Mouse (Mus musculus): ENCODE data around the gene Nr1i3.
A peak's percentile ranks its signal among the peaks of the same experiment; 100 is the strongest.

The Nr1i3 gene

DNA sequence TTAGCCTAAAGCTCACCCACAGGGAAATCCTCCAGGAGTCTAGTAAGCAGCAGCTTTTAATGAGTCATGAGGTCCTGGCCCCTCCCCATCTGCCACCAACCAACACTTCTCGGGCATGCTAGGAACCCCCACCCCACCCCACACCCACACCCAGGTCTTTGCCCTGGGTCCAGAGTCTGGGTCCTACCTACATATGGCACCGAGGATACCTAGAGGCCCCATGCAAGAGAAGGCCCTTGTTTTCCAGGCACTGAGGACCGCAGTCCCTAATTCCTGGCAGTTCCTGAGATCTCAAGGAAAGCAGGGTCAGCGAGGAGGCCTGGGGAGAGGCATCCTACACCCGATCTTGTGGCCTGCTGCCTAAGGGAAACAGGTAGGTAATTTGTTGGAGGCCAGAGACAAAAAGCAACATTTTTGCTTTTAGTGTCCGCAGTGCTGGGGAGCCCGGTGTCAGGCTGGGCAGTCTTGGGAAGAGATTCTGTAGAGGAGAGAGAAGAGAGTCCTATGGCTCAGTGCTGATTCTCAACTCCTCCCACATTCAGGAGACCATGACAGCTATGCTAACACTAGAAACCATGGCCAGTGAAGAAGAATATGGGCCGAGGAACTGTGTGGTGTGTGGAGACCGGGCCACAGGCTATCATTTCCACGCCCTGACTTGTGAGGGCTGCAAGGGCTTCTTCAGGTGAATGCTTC is at the start of gene Nr1i3:
TSS of gene Nr1i3 (plus strand) at position 170 of the 696 bp plus-strand sequence.
- DNase-seq (ENCODE audit: low spot score in 2 of 2): no peak

DNA sequence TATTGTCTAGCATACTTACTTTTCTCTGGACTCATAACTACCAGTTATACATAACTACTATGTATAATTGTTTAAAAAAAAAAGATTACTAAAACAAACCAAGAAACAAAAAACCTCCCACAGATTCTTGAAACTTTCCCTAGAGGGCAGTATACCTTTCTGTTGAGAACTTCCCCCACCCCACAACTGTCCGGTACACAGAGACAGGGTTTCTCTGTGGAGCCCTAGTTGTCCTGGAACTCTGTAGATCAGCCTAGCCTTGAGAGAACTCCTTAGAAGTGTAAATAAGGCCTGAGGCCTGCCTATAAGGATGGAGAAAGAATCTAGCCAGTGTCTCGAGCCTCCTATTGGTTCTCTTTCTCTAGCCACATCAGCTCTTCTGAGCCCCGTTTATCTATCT is 49.5 kb upstream of the Nr1i3 start:
- DNase-seq (ENCODE audit: low spot score in 2 of 2): no peak

DNA sequence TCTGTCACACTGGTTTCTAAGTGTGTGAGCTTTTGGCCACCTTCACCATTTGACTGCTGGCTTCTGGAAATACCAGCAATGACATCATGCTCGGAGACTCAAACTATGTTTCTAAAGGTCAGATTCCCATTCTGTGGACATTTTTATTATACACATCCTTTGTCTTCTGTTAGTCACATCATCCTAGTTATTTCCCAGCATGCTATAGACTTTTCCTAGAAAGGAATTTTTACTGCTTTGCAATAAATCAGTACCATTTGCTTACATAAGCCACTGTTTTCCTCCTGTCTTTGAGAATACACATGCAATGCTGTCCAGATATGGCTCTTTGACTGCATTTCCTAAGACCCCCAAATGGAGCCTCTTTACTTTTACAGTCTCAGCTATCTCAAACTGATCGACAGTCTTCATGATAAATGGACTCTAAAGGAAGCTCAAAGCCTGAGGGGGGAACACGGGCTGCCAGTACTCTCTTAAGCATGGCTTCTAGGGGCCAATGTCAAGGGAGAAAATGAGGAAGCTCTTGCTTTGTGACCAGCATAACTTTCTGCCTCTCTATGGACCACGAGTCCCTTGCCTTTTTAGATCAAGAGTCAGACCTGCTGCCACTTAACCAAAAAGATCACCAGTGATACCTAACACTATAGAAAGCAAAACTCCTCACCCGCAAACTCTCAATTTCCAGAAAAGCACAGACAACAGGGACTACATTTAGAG is 48.0 kb upstream of the Nr1i3 start:
- DNase-seq (ENCODE audit: low spot score in 2 of 2): no peak

- no peak for DNase-seq (ENCODE audit: low spot score in 2 of 2)
Measured at GRCm38 (mm10) chr1:171168906-171169305, 44.9 kb upstream of the Nr1i3 start.

GRCm38 (mm10) chr1:171169913-171170312 is 43.9 kb upstream of the Nr1i3 start:
- DNase-seq (ENCODE audit: low spot score in 2 of 2): no peak

DNA sequence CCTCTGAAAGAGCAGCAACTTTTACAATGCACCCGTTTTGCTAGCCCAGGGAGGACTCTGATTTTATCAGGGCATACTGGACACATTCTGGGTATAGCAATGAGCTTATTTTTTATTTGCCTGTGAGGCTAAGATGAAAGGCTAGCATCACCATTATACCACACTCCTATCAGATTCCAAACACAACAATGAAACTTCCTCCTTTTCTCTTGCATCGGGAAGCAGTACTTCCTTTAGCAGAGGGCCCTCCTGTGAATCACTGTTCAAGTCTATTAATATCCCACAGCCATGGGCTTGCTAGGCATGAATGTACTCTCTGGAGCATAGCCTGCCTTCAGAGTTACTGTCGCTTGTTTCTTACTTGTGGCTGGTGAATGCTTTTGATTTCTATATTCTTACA is 42.6 kb upstream of the Nr1i3 start:
- DNase-seq (ENCODE audit: low spot score in 2 of 2): no peak

DNA sequence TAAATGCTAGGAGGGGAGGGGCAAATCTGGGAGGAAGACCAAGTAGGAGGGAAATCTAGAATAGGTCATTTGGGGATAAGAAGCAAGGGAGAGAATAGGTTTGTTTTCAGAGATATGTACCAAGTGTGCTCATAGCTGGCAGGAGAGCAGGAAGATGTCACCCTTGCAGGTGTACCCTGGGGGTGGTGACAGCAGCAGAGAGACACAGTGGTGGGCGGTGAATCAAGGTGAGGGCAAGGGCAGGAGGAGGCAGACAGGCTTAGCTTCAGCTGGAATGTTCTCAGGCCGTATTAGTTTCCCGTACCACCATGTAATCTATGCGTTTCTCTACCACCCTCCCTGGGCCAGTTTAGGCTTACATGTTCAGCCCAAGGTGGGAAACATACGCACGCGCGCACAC is 41.0 kb upstream of the Nr1i3 start:
- no peak for DNase-seq (ENCODE audit: low spot score in 2 of 2)

- DNase-seq (ENCODE audit: low spot score in 2 of 2): no peak
Measured at GRCm38 (mm10) chr1:171179487-171180171, 34.1 kb upstream of the Nr1i3 start.

GRCm38 (mm10) chr1:171183025-171183424 is 30.7 kb upstream of the Nr1i3 start:
- no peak for DNase-seq (ENCODE audit: low spot score in 2 of 2)

- no peak for DNase-seq (ENCODE audit: low spot score in 2 of 2)
Measured at GRCm38 (mm10) chr1:171183620-171184019, 30.1 kb upstream of the Nr1i3 start.

DNA sequence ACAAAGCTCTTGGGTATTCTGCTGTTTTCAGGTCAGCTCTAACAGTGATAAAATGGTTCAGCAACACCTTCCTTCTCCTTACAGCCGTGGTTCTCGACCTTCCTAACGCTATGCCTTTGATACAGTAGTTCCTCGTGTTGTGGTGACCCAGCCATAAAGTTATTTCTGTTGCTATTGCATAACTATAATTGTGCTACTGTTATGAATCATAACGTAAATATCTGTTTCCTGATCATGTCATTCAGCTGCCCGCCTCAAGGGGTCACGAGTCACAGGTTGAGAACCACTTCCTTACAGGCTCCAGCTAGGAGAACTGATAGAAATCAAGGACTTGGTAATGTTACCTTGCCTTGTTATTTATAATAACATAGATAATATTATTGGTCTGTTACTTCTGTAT is 29.5 kb upstream of the Nr1i3 start:
- DNase-seq (ENCODE audit: low spot score in 2 of 2): no peak

DNA sequence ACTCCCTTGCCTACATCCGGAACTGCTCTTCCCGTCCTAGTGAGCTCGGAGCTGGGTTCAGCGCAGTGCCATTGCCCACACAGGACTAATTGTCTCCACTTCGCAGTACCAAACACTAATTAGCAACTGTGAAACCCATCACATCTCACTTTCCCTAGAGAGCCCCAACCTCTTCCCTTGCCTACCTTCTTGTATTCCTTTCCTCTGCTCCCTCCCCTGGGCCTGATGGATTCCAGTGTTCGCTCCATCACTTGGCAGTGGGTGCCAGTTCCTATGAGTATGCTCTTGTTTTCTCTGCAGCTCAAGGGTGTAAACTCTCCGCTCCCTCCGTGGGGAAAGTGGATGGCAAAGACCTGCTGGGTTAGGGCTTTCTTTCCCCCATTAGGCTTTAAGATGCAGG is 28.1 kb upstream of the Nr1i3 start:
- no peak for DNase-seq (ENCODE audit: low spot score in 2 of 2)

GRCm38 (mm10) chr1:171187851-171188700 is 25.7 kb upstream of the Nr1i3 start:
- no peak for DNase-seq (ENCODE audit: low spot score in 2 of 2)

DNA sequence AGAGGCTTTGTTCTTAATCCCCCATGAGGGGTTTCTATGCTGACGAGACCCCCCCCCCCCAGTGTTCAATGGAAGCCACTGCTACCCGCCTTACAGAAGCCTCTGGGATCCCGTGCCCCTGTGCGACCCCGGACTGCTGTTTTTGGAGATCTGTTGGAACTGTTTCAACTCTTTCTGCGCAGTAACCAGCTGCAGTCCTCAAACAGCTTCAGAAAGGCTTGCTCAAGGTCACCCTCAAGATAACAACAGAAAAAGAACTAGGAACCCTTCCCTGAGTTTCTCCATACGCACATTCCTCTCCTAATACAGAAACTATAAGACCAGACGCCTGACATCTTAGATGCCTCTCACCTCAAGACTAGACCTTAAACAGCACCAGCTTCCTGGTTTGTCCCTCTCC is 24.7 kb upstream of the Nr1i3 start:
- no peak for DNase-seq (ENCODE audit: low spot score in 2 of 2)

GRCm38 (mm10) chr1:171189476-171190114 is 24.2 kb upstream of the Nr1i3 start:
- DNase-seq (ENCODE audit: low spot score in 2 of 2): peak in 1 of 2 experiments; percentile 10

- DNase-seq (ENCODE audit: low spot score in 2 of 2): no peak
Measured at GRCm38 (mm10) chr1:171190832-171191231, 22.9 kb upstream of the Nr1i3 start.

DNA sequence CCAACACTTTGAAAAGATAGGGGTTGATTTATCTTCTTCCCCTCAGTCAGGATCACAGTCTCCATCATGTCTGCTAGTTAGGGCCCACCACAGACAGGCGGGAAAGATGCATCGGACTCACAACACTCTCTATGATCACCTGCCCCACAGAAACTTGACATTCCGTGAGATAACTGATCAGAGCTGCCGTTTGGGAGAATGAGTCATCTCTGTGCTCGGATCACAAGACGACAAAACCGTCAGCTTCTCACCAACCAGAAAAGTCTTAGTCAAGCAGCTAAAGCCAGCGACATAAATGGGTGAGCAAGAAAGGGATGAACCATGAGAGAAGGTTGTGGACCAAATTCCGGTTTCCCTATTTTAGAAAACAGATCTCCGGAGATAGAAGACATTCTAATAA is 21.5 kb upstream of the Nr1i3 start:
- no peak for DNase-seq (ENCODE audit: low spot score in 2 of 2)

- peak in 1 of 2 experiments; percentile 9 for DNase-seq (ENCODE audit: low spot score in 2 of 2)
Measured at GRCm38 (mm10) chr1:171193093-171193840, 20.5 kb upstream of the Nr1i3 start.

DNA sequence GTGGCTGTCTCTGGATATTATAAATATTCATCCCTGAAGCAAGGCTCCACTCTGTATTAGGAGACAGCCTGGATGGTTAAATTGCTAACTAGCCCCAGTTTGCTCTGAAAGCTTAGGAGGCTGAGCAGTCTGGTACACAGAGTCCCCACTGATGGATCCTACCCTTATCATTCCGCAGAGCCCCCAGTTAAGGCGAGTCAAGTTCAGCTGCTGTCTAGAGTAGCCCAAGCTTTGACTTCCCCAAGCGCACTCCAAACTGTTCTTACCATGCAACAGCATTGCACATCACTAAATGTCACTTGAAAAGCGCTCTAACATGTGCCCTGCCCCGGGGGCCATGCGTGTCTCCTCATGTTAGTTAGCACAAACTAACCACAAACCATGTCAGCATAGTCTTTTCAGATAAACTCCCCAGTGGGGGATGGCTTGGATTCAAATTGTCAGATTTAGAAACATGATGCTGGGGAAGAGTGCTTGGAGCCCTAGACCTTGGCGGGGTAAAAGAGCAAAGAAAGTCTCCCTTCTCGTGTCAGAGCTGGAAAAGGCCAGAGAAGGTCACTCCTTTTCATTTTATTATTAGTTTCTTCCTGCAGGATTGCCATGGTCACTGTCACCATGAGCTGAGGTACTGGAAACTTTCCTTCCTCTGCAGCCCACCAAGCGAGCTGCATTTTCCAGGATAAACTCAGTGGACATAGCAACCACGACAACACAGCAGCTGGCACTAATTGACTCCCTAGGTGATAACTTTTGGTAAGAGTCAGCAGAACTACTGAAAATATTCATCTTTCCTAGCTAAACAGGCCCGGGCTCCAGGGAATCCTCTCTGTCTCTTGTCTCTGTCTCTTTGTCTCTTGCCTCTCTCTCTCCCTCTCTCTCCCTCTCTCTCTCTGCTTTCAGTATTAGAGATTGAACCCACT is 19.6 kb upstream of the Nr1i3 start:
- DNase-seq (ENCODE audit: low spot score in 2 of 2): no peak

All from right cerebral cortex, adult 2 months (tissue).